Comparison of ENCODE assay signal across 8 mouse cellular contexts in the genomic region with DNA sequence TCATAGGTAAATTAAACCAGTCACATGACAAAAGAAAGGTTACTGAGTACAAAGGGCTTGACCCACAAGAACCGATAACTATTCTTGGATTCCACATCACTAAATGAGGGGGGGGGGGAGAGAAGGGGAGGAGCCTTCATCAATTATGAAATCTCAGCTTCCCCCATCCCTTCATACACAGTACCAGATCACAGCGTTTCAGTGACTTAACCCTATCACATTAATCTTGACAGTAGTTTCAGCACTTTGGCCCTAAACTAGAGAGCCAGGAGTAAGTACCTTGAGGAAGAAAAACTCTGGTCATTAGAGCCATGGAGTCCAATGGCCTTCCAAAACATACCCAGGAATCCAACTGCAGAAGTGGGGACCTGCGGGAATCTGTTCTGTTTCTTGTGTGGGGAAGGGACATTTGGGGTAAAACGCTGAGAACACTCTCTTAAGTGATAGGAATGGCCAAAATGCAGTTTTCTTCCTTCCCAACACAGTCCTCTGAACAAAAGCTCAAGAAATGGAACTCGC. TPM values are rescaled to one million over a fixed set of nuclear protein-coding genes. Genes with fewer than 3 reads are reported as not detected.
DNase-seq lines count a peak whose midpoint lies in the region; ATAC-seq and TF ChIP-seq lines count a peak whose summit lies in the region.

No protein-coding gene starts in this region.

- TF ChIP-seq POLR2A in CH12.LX (IDR thresholded peaks at IDR 0.05; ENCODE audit: low read depth, low read length): no peak

- TF ChIP-seq RAD21 in CH12.LX (IDR thresholded peaks at IDR 0.05; ENCODE audit: low read depth, low read length): no peak

- H3K4me2 ChIP-seq in heart, embryonic 11.5 days: peak overlapping the region; percentile 59
- peak overlapping the region; percentile 68 for H3K4me2 ChIP-seq in CH12.LX (ENCODE audit: insufficient read depth, low read depth, poor library complexity, severe bottlenecking)
- H3K4me2 ChIP-seq in forebrain, embryonic 14.5 days (ENCODE audit: low read length): peak overlapping the region; percentile 64

- TF ChIP-seq CTCF in CH12.LX (conservative IDR thresholded peaks at IDR 0.05 in 1 of 2, IDR thresholded peaks at IDR 0.05 in 1 of 2; ENCODE audit: low read depth in 2 of 2, low read length in 2 of 2): no peak

- no peak for TF ChIP-seq EP300 in CH12.LX (IDR thresholded peaks at IDR 0.05; ENCODE audit: low read length)

- no peaks in the 10 kb centered on the region for H3K36me3 ChIP-seq in heart, embryonic 11.5 days (ENCODE audit: control insufficient read depth, insufficient read depth, low read length)
- H3K36me3 ChIP-seq in CH12.LX (replicated peaks in 1 of 2; ENCODE audit: control insufficient read depth in 1 of 2, insufficient read depth in 1 of 2, low read length in 1 of 2) (peaks cover 12 to 30% of the 10 kb centered on the region in 2 experiments), macrophage (ENCODE audit: inconsistent target) (peaks cover 6% of the 10 kb centered on the region; the same call in 1 of the 2 replicates)
- peaks cover 16% of the 10 kb centered on the region for H3K36me3 ChIP-seq in forebrain, embryonic 14.5 days (ENCODE audit: control insufficient read depth, insufficient read depth, low read length)

- WGBS in heart, embryonic 11.5 days (ENCODE audit: insufficient replicate concordance): 9% methylated on average over 5 of the region's 5 CpGs
- 2% methylated on average over 5 of the region's 5 CpGs for WGBS in forebrain, embryonic 14.5 days
- WGBS in macrophage (ENCODE audit: missing documents): 10% methylated on average over 5 of the region's 5 CpGs

- H3K9me3 ChIP-seq in heart, embryonic 11.5 days (replicated peaks; ENCODE audit: control insufficient read depth, low read length): no peaks in the 10 kb centered on the region
- no peaks in the 10 kb centered on the region for H3K9me3 ChIP-seq in CH12.LX (replicated peaks; ENCODE audit: low read length)
- no peaks in the 10 kb centered on the region for H3K9me3 ChIP-seq in forebrain, embryonic 14.5 days (replicated peaks; ENCODE audit: control insufficient read depth, low read length)

- peak overlapping the region; percentile 84 for H3K27ac ChIP-seq in heart, embryonic 11.5 days (ENCODE audit: low read depth, low read length)
- peak overlapping the region; percentile 16; the same call in 1 of the 2 replicates for H3K27ac ChIP-seq in CH12.LX (ENCODE audit: insufficient read depth, low read depth)
- peak overlapping the region; percentile 92 for H3K27ac ChIP-seq in forebrain, embryonic 14.5 days (ENCODE audit: low read depth, low read length)
- peak overlapping the region; percentile 44 for H3K27ac ChIP-seq in macrophage

- H3K79me2 ChIP-seq in CH12.LX (replicated peaks; ENCODE audit: control insufficient read depth, extremely low read depth, insufficient read depth, poor library complexity, severe bottlenecking) (peaks cover 2% of the 10 kb centered on the region; the same call in 1 of the 2 replicates), macrophage (ENCODE audit: inconsistent target) (peaks cover 4% of the 10 kb centered on the region; the same call in 1 of the 2 replicates)

- H3K4me1 ChIP-seq in heart, embryonic 11.5 days (ENCODE audit: control insufficient read depth, insufficient read depth, low read length): no peaks in the 10 kb centered on the region
- peaks cover 3 to 29% of the 10 kb centered on the region in 2 experiments; a peak in 3 of 4 replicates for H3K4me1 ChIP-seq in CH12.LX (ENCODE audit: control insufficient read depth in 1 of 2, insufficient read depth in 2 of 2)
- peaks cover 6% of the 10 kb centered on the region; the same call in 1 of the 2 replicates for H3K4me1 ChIP-seq in forebrain, embryonic 14.5 days (ENCODE audit: control insufficient read depth, insufficient read depth, low read length)

- peak overlapping the region; percentile 85 for H3K9ac ChIP-seq in heart, embryonic 11.5 days (ENCODE audit: low read depth, low read length)
- H3K9ac ChIP-seq in CH12.LX (ENCODE audit: insufficient read depth, low read depth): peak overlapping the region; percentile 72
- H3K9ac ChIP-seq in forebrain, embryonic 14.5 days (ENCODE audit: low read length): peak overlapping the region; percentile 90

- no peaks in the 10 kb centered on the region for H3K27me3 ChIP-seq in heart, embryonic 11.5 days (ENCODE audit: control insufficient read depth, insufficient read depth, low read length)
- H3K27me3 ChIP-seq in CH12.LX (replicated peaks): peaks cover 2% of the 10 kb centered on the region
- H3K27me3 ChIP-seq in forebrain, embryonic 14.5 days (replicated peaks; ENCODE audit: control insufficient read depth, insufficient read depth, low read length): no peaks in the 10 kb centered on the region

- dilution Hi-C loops in CH12.LX (cut with MboI; ENCODE audit: extremely low pct_ligation_motif_present, extremely low pct_unique_long_range_greater_than_20kb, low sequenced_read_pairs): no loop called here

- peak overlapping the region; percentile 59 for H3K4me3 ChIP-seq in heart, embryonic 11.5 days (ENCODE audit: low read depth, low read length)
- peak overlapping the region; percentile 75 to 91 (median 82) for H3K4me3 ChIP-seq in CH12.LX (replicated peaks in 1 of 3; ENCODE audit: low read depth in 2 of 3, low read length in 2 of 3, poor library complexity in 1 of 3)
- peak overlapping the region; percentile 60 for H3K4me3 ChIP-seq in forebrain, embryonic 14.5 days (ENCODE audit: low read depth, low read length)
- H3K4me3 ChIP-seq in macrophage (ENCODE audit: inconsistent target): peak overlapping the region; percentile 52

- in situ Hi-C loops in CH12.LX (cut with MboI; ENCODE audit: low pct_ligation_motif_present, low pct_unique_long_range_greater_than_20kb, low sequenced_read_pairs): no loop called here

- DNase-seq in heart, adult 9 months (ENCODE audit: low spot score in 2 of 2): no peak
- DNase-seq in CH12.LX (ENCODE audit: extremely low read depth): peak; percentile 26
- no peak for DNase-seq in forebrain, embryonic 14.5 days (ENCODE audit: low spot score)
- DNase-seq in cerebellum, postnatal 25 days: no peak
- DNase-seq in kidney, adult 18-20 months: no peak

- peak; percentile 61 for ATAC-seq in heart, embryonic 11.5 days (replicated peaks; ENCODE audit: insufficient number of reproducible peaks, low FRiP score, low TSS enrichment)
- ATAC-seq in forebrain, embryonic 14.5 days: peak; percentile 54
- ATAC-seq in granulocyte monocyte progenitor cell, adult 5-6 weeks (replicated peaks; ENCODE audit: poor library complexity, severe bottlenecking): no peak

TF ChIP-seq in CH12.LX, 34 proteins besides CTCF, POLR2A, EP300 and RAD21:
- TF ChIP-seq SMC3 (IDR thresholded peaks at IDR 0.05; ENCODE audit: low read depth, low read length) (no peak), MEF2A (IDR thresholded peaks at IDR 0.05; ENCODE audit: borderline replicate concordance, low read depth, low read length) (peak; percentile 36; the same call in 1 of the 2 replicates)

RNA-seq across cellular contexts. Expression of a gene that starts 0.6 kb away (rescaled TPM):
- polyA plus RNA-seq in heart, embryonic 11.5 days (2014; fragmentation: Nextera tagmentation; extraction: Ambion mirVana): 28.5 and 28.8 TPM in 2 replicates
- total RNA-seq in CH12.LX (2012; rRNA removed) (12.7 and 14.4 TPM in 2 replicates), CH12.LX (2014; rRNA removed) (15.4 and 16.9 TPM in 2 replicates)
- polyA plus RNA-seq in CH12.LX (2012; ENCODE audit: insufficient read length, low read depth) (14.0 and 14.8 TPM in 2 replicates), macrophage (2018) (8.1 to 11.4 TPM (median 11.0 TPM) in 3 replicates)
- polyA plus RNA-seq in forebrain, embryonic 14.5 days (2014; fragmentation: Nextera tagmentation; extraction: Ambion mirVana): 16.4 and 18.5 TPM in 2 replicates
- total RNA-seq in macrophage (2018; cell fraction: chromatin; rRNA removed): 100 to 1,000 TPM in 18 of 26 experiments, 10 to 100 TPM in 8; 55.5 to 171 (median 125) TPM
- total RNA-seq in macrophage (2018; cell fraction: cytosol; rRNA removed): 10 to 100 TPM in 18 of 26 experiments, 1 to 10 TPM in 8; 6.1 to 16.8 (median 11.0) TPM
- total RNA-seq in macrophage (2018; cell fraction: nucleus; rRNA removed): 100 to 1,000 TPM in 1 of 26 experiments, 10 to 100 TPM in 25; 26.8 to 115 (median 57.3) TPM
- total RNA-seq in granulocyte monocyte progenitor cell, adult 5-6 weeks (2014; fragmentation: Nextera tagmentation): 13.9 and 27.2 TPM in 2 replicates
- total RNA-seq in granulocyte monocyte progenitor cell, adult 5-6 weeks (2017): 10.6 and 10.7 TPM in 2 replicates

RNA-seq across cellular contexts. Expression of a gene that starts 47.4 kb away (rescaled TPM):
- not detected in 2 replicates for polyA plus RNA-seq in heart, embryonic 11.5 days (2014; fragmentation: Nextera tagmentation; extraction: Ambion mirVana)
- total RNA-seq in CH12.LX (2012; rRNA removed) (not detected in 2 replicates), CH12.LX (2014; rRNA removed) (not detected in 2 replicates)
- polyA plus RNA-seq in CH12.LX (2012; ENCODE audit: insufficient read length, low read depth) (not detected in 2 replicates), macrophage (2018) (not detected in 3 replicates)
- polyA plus RNA-seq in forebrain, embryonic 14.5 days (2014; fragmentation: Nextera tagmentation; extraction: Ambion mirVana): not detected in 2 replicates
- not detected for total RNA-seq in macrophage (2018; cell fraction: chromatin; rRNA removed)
- total RNA-seq in macrophage (2018; cell fraction: cytosol; rRNA removed): not detected
- total RNA-seq in macrophage (2018; cell fraction: nucleus; rRNA removed): 1 to 10 TPM in 1 of 26 experiments, not detected in 25; 2.0 TPM
- total RNA-seq in granulocyte monocyte progenitor cell, adult 5-6 weeks (2014; fragmentation: Nextera tagmentation): not detected in 2 replicates
- total RNA-seq in granulocyte monocyte progenitor cell, adult 5-6 weeks (2017): not detected in 2 replicates

Comparison
In these comparisons a context has a peak if more than half of its experiments do, and no peak if none do; other contexts are left out.
1. H3K27ac ChIP-seq: peak in every context shown above with its lines; median percentile 92 in forebrain, embryonic 14.5 days; 84 in heart, embryonic 11.5 days; 44 in macrophage; 16 in CH12.LX.